Mouse (Mus musculus) ES-E14 (cell line): Measurements from ENCODE around the gene Ppp1r17. TPM values are rescaled to one million over a fixed set of nuclear protein-coding genes. Genes with fewer than 3 reads are reported as not detected.

Experiments
- DNase-seq: peaks from one replicate; pipeline ENCODE4 v3.0.0-alpha.2; 2013; ENCODE audit warnings: low read depth, low spot score
- H3K27ac ChIP-seq: 2 replicates; pipeline ENCODE4 v1.5.1; 2012; ENCODE audit warnings: low read depth, mild to moderate bottlenecking, low read length, moderate library complexity, mixed read lengths; ENCODE audit not compliant: poor library complexity, insufficient read depth, severe bottlenecking
- H3K36me3 ChIP-seq: 2 replicates; pipeline ENCODE4 v1.6.1; 2012; ENCODE audit warnings: mild to moderate bottlenecking, low read length, moderate library complexity, mixed read lengths; ENCODE audit not compliant: control insufficient read depth, poor library complexity, insufficient read depth, severe bottlenecking
- H3K4me1 ChIP-seq, 2 experiments: fragments of 150-350 bp in 1 of 2; sonication (generic) in 1 of 2; 2 replicates each; pipeline ENCODE4 v1.6.1; 2012; ENCODE audit warnings: low read length in 2 of 2, mild to moderate bottlenecking in 1 of 2, mixed read lengths in 1 of 2; ENCODE audit not compliant: control insufficient read depth in 2 of 2, insufficient read depth in 2 of 2, poor library complexity in 1 of 2
- H3K4me3 ChIP-seq, 2 experiments: fragments of 150-350 bp in 1 of 2; sonication (generic) in 1 of 2; 2 replicates each; pipeline ENCODE4 v1.5.1; 2012; ENCODE audit warnings: low read length in 2 of 2, low read depth in 1 of 2, mild to moderate bottlenecking in 1 of 2, mixed read lengths in 1 of 2; ENCODE audit not compliant: insufficient read depth in 1 of 2, poor library complexity in 1 of 2, severe bottlenecking in 1 of 2
- H3K9ac ChIP-seq: 2 replicates; pipeline ENCODE4 v1.6.1; 2012; ENCODE audit warnings: low read depth, mild to moderate bottlenecking, low read length, mixed read lengths; ENCODE audit not compliant: poor library complexity, insufficient read depth, severe bottlenecking
- H3K9me3 ChIP-seq: fragments of 150-350 bp; sonication (generic); 2 replicates; pipeline ENCODE4 v1.6.1; 2012; ENCODE audit warnings: low read depth, mild to moderate bottlenecking, low read length; ENCODE audit not compliant: control insufficient read depth, insufficient read depth
- CHD2 ChIP-seq: IDR thresholded peaks from 2 replicates; pipeline ENCODE4 v1.6.1; 2014; ENCODE audit warnings: mild to moderate bottlenecking, low read depth, low read length, inconsistent platforms
- HCFC1 ChIP-seq: IDR thresholded peaks from 2 replicates; pipeline ENCODE4 v1.6.1; 2012; ENCODE audit warnings: low read length, inconsistent platforms, borderline replicate concordance; ENCODE audit not compliant: insufficient read depth
- MAFK ChIP-seq: IDR thresholded peaks from 2 replicates; pipeline ENCODE4 v1.6.1; 2014; ENCODE audit warnings: mild to moderate bottlenecking, low read depth, low read length, inconsistent platforms; ENCODE audit not compliant: insufficient read depth
- ZC3H11A ChIP-seq: IDR thresholded peaks from 2 replicates; pipeline ENCODE4 v1.6.1; 2012; ENCODE audit warnings: low read depth, mild to moderate bottlenecking, inconsistent platforms, low read length, borderline replicate concordance
- ZNF384 ChIP-seq: IDR thresholded peaks from 2 replicates; pipeline ENCODE4 v1.6.1; 2012; ENCODE audit warnings: low read depth, low read length, inconsistent platforms
- in situ Hi-C, 2 experiments: fragments of 600-800 bp; cut with MboI; formaldehyde crosslinking; loops; one replicate each; pipeline ENCODE4 v1.15.1; 2025; ENCODE audit warnings: low sequenced_read_pairs in 2 of 2, inconsistent platforms in 1 of 2; ENCODE audit not compliant: unreplicated experiment in 2 of 2
- total RNA-seq: library from RNA; depleted of rRNA; stranded (reverse); fragments of 300-350 nt; gene quantifications from 2 replicates; pipeline ENCODE4 v1.2.3, GENCODE M21; 2012

The Ppp1r17 gene
- total RNA-seq, 1 experiment = not detected

GRCm38 (mm10) chr6:56019632-56020031, 2.3 kb downstream of the Ppp1r17 start:
- Histone ChIP-seq H3K4me3 (no peak overlapping the region), H3K36me3 (no peaks in the 10 kb centered on the region), H3K9me3 (no peaks in the 10 kb centered on the region), H3K4me1 (no peaks in the 10 kb centered on the region), H3K27ac (no peak overlapping the region), H3K9ac (no peak overlapping the region)
- no peak for DNase-seq
- TF ChIP-seq ZNF384 (no peak), CHD2 (no peak), ZC3H11A (no peak), HCFC1 (no peak), MAFK (no peak)
- in situ Hi-C loops = no loop called here

DNA sequence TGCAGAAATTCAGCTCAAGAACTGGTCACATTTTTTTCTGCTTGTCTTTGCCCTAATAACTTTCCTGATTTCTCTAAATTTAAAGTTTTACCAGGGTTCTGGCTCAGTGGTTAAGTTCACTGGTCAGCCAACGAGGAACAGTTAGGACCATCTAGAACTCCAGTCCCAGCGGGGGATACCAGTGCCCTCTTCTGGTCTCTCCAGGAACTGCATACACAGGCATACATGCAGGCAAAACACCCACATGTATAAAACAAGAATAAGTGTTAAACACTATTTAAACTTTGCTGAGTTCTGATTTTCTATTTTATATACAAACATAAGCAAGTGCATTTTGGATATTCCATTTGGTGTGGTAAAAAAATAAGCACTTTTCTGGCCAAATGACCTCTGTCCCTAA, 8.2 kb downstream of the Ppp1r17 start:
- TF ChIP-seq CHD2 (no peak), ZC3H11A (no peak), HCFC1 (no peak), MAFK (no peak), ZNF384 (no peak)
- Histone ChIP-seq H3K9me3 (no peaks in the 10 kb centered on the region), H3K36me3 (no peaks in the 10 kb centered on the region), H3K9ac (no peak overlapping the region), H3K27ac (no peak overlapping the region), H3K4me3 (no peak overlapping the region), H3K4me1 (no peaks in the 10 kb centered on the region)
- in situ Hi-C loops = no loop called here
- peak; percentile 16 for DNase-seq

DNA sequence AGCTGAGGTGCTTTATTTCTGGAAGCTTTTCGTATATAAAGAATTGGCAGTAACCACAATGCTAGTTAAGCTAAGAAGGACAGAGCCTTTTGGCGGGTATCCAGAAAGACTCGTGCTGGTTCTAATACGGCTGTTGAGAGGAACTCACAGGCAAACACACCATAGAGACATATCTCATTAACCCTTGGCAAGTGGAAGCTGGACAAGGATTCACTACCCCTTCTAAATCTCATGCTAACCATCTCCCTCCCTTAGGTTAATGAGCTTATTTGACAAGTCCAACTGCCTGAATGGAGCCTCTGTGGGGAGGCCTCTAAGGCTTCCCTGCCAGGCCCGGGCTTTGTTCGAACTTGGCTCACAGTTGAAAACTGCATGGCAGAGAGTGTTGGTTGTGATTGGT, 10.0 kb downstream of the Ppp1r17 start:
- Histone ChIP-seq H3K9ac (no peak overlapping the region), H3K9me3 (no peaks in the 10 kb centered on the region), H3K4me3 (no peak overlapping the region), H3K36me3 (no peaks in the 10 kb centered on the region), H3K27ac (no peak overlapping the region), H3K4me1 (no peaks in the 10 kb centered on the region)
- no peak for TF ChIP-seq ZC3H11A
- TF ChIP-seq MAFK = no peak
- TF ChIP-seq ZNF384 = no peak
- no peak for TF ChIP-seq CHD2
- TF ChIP-seq HCFC1 = no peak
- in situ Hi-C loops = no loop called here
- DNase-seq = no peak

DNA sequence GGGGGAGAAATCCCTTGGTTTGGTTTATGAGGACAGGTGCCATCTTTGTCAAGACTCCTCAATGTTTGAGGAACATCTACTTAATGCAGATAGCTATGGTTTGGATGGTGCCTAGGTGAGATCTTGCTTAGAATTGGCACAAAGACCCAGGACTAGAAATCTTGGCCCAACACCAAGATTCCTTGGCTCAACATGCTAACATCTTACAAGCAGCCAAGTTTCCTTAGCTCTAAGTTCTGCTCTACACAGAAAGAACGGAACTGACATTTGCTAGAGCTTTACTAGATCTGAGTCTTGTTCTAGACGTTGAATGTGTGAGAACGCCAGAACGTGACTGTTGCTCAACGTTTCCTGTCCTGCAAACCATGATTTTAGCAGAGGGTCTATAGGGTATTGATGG, 10.7 kb downstream of the Ppp1r17 start:
- H3K27ac ChIP-seq = no peak overlapping the region
- no peak overlapping the region for H3K4me3 ChIP-seq
- no peaks in the 10 kb centered on the region for H3K36me3 ChIP-seq
- H3K9me3 ChIP-seq = no peaks in the 10 kb centered on the region
- H3K9ac ChIP-seq = no peak overlapping the region
- H3K4me1 ChIP-seq = no peaks in the 10 kb centered on the region
- DNase-seq = no peak
- no peak for TF ChIP-seq MAFK
- no peak for TF ChIP-seq HCFC1
- no peak for TF ChIP-seq ZNF384
- no peak for TF ChIP-seq CHD2
- in situ Hi-C loops = no loop called here

DNA sequence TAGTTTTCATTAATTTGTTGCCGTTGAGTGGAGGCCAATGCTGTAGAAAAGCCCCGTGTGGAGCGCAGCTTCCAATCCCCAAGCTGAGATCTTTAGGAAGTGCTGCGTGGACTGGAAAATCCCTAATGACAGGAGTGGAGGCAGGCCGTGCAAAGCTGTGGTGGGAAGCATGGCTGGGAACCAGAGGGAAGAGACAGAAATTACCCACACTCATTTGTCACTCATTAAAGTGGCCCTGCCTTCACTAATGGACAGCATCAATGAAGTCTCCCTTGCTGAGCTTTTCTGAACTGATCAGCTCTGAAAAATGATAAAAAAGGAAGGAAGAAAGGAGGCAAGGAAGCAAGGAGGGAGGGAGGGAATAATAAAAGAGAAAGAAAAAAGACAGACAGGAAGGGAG, 12.7 kb downstream of the Ppp1r17 start:
- no peaks in the 10 kb centered on the region for H3K4me1 ChIP-seq
- in situ Hi-C loops = no loop called here
- no peak overlapping the region for H3K27ac ChIP-seq
- TF ChIP-seq ZC3H11A = no peak
- TF ChIP-seq ZNF384 = no peak
- no peak for TF ChIP-seq MAFK
- no peak for TF ChIP-seq CHD2
- TF ChIP-seq HCFC1 = no peak
- DNase-seq = no peak
- no peaks in the 10 kb centered on the region for H3K36me3 ChIP-seq
- no peak overlapping the region for H3K9ac ChIP-seq
- no peak overlapping the region for H3K4me3 ChIP-seq
- no peaks in the 10 kb centered on the region for H3K9me3 ChIP-seq
